Mouse (Mus musculus) spleen, postnatal 36 days (tissue): ENCODE results near the gene Tceal8.

Experiments used
- DNase-seq, 2 experiments: peaks; one replicate each; pipeline ENCODE4 v3.0.0; 2022; ENCODE audit warnings: low spot score in 2 of 2, mixed read lengths in 1 of 2

The Tceal8 gene

DNA sequence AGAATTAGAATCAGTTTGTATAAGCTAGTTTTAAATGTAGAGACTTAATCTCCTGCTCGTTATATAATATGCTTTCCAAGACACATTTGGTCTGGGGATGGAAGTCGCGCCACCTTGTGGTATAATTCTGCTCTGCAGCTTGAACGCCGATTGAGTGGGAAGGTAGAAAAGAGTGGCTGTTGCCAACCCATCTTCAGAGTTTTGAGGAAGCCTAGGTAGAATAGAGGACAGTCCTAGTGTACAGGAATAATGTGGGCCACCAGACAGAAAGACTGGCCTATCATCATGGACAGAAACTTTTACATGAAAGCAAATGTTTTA lies 44.4 kb downstream of the Tceal8 start:
- peak in 1 of 2 experiments; percentile 2 for DNase-seq

- DNase-seq, result peak in 1 of 2 experiments; percentile 1
Measured at GRCm38 (mm10) chrX:136127038-136127743, 45.0 kb downstream of the Tceal8 start.
